Comparison of ENCODE assay signal across 8 mouse cellular contexts in the genomic region with DNA sequence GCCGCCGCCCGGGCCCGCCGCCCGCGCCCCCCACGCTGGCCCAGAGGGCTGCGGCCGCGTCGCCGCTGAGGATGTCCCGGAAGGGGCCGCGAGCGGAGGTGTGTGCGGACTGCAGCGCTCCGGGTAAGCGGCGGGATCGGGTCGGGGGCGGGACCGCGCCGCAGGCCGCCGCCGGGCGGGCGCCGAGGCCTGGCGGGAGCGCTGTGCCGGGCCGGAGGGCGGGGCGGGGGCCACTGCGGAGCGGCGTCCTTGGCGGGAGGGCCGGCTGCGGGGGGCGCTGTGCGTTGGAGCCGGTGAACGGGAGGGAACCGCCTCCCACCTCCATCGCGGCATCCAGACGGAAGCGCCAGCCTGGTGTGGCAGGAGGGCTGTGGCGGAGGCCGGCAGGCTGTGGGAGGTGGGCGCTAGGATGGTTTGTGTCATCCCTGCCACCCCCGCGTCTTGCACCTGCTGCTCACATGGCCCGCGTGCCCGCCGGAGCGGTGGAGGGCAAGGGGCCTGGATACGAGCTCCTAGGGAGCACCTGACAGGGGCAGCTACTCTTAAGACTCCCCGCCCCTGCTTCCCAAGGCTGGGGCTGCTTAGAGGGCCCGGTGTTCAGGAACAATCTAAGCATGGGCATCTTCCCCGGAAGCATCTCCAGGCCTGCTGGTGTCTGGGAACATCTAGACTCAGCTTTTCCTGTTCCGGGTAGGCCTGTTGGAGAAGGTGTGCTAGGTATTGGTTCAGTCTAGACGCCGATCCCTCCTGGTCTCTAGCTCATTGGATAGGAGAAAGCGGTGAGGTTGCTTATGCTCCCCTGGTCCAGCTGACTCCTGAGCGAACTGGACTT. TPM values are rescaled to one million over a fixed set of nuclear protein-coding genes. Genes with fewer than 3 reads are reported as not detected.
DNase-seq lines count a peak whose midpoint lies in the region; ATAC-seq and TF ChIP-seq lines count a peak whose summit lies in the region.

A gene (plus strand): TSS at position 51 of the 832 bp plus-strand sequence.

- peak; percentile 46 for TF ChIP-seq POLR2A in myocyte (IDR thresholded peaks at IDR 0.05; ENCODE audit: insufficient read length, low read depth)

- peak within 1 kb of the TSS; percentile 97 for H3K4me2 ChIP-seq in intestine, embryonic 15.5 days (replicated peaks)
- H3K4me2 ChIP-seq in myocyte (ENCODE audit: low read depth): peak within 1 kb of the TSS; percentile 100

- no peaks in the 10 kb centered on the region for H3K27me3 ChIP-seq in intestine, embryonic 15.5 days (replicated peaks)
- no peaks in the 10 kb centered on the region for H3K27me3 ChIP-seq in myocyte (ENCODE audit: control insufficient read depth, insufficient read depth, insufficient read length)

- peaks cover 69% of the 10 kb centered on the region for H3K4me1 ChIP-seq in intestine, embryonic 15.5 days (replicated peaks)

- H3ac ChIP-seq in myocyte (ENCODE audit: control insufficient read depth, insufficient read length): peak within 1 kb of the TSS; percentile 82

- H3K9me3 ChIP-seq in intestine, embryonic 15.5 days: no peaks in the 10 kb centered on the region

- DNase-seq in urinary bladder, adult 2 months (ENCODE audit: low spot score): no peak
- no peak for DNase-seq in urinary bladder, postnatal 10 days (ENCODE audit: low spot score)
- peak; percentile 54 to 65 for DNase-seq in cerebellum, postnatal 36 days
- no peak for DNase-seq in gastrocnemius, postnatal 36 days
- DNase-seq in liver: peak; percentile 66
- DNase-seq in thymus, postnatal 0 days (ENCODE audit: low spot score): peak; percentile 48

- H3K4me3 ChIP-seq in intestine, embryonic 15.5 days (replicated peaks): peak within 1 kb of the TSS; percentile 96
- H3K4me3 ChIP-seq in myocyte: peak within 1 kb of the TSS; percentile 57

- intact Hi-C loops in gastrocnemius, postnatal 36 days (cut with DNase I): loop anchor here (5.0 kb wide), 1 partner anchor 134 kb away; no protein-coding TSS in a partner anchor

- WGBS in intestine, embryonic 15.5 days: under 1% methylated on average over 50 of the region's 74 CpGs

- peaks cover 57% of the 10 kb centered on the region for H3K79me2 ChIP-seq in myocyte (ENCODE audit: control insufficient read depth, insufficient read depth)

- H3K27ac ChIP-seq in intestine, embryonic 15.5 days: peak within 1 kb of the TSS; percentile 90

- H3K9ac ChIP-seq in intestine, embryonic 15.5 days: peak within 1 kb of the TSS; percentile 90

- H3K36me3 ChIP-seq in intestine, embryonic 15.5 days: no peaks in the 10 kb centered on the region
- H3K36me3 ChIP-seq in myocyte (ENCODE audit: control insufficient read depth, insufficient read depth): no peaks in the 10 kb centered on the region

- ATAC-seq in intestine, embryonic 15.5 days: peak; percentile 7

TF ChIP-seq in myocyte, 11 proteins besides CTCF, POLR2A, EP300 and RAD21:
- TF ChIP-seq TCF12 (IDR thresholded peaks at IDR 0.05; ENCODE audit: insufficient read depth, poor library complexity, severe bottlenecking): no peak
- TF ChIP-seq SRF (IDR thresholded peaks at IDR 0.05; ENCODE audit: control insufficient read depth, insufficient read length, low read depth): no peak
- peak in 2 of 3 experiments; percentile 49 to 71 for TF ChIP-seq MYOG (IDR thresholded peaks at IDR 0.05; ENCODE audit: control insufficient read depth in 1 of 3, insufficient read depth in 1 of 3, insufficient read length in 2 of 3, low read depth in 2 of 3)
- TF ChIP-seq MYOD1 (IDR thresholded peaks at IDR 0.05; ENCODE audit: control insufficient read depth in 1 of 3, insufficient read length in 2 of 3, low read depth in 2 of 3): peak in 2 of 3 experiments; percentile 40 to 84
- TF ChIP-seq POLR2AphosphoS2 (IDR thresholded peaks at IDR 0.05; ENCODE audit: insufficient read length, low read depth): peak; percentile 25
TF ChIP-seq in myocyte: peak in this region for 3.

RNA-seq across cellular contexts. Expression of the gene that starts here (rescaled TPM):
- polyA plus RNA-seq in urinary bladder, adult 2 months (2012; rRNA removed): 24.7 and 37.0 TPM in 2 replicates
- 10 to 100 TPM; 23.9 to 25.5 TPM for total RNA-seq in gastrocnemius, postnatal 36 days (2021)
- 10.7 and 11.8 TPM in 2 replicates for polyA plus RNA-seq in intestine, embryonic 15.5 days (2015; fragmentation: Nextera tagmentation; extraction: Ambion mirVana)
- polyA plus RNA-seq in myocyte (2012; fragmentation: generic; extraction: Trizol): 53.9 TPM
- polyA plus RNA-seq in thymus, postnatal 0 days (2015; fragmentation: Nextera tagmentation; extraction: Ambion mirVana): 5.8 and 6.7 TPM in 2 replicates

Comparison
In these comparisons a context has a peak if more than half of its experiments do, and no peak if none do; other contexts are left out.
1. DNase-seq: peak in cerebellum, postnatal 36 days (2 of 2), liver (single experiment) and thymus, postnatal 0 days (single experiment); none in urinary bladder, adult 2 months (single experiment), urinary bladder, postnatal 10 days (single experiment) and gastrocnemius, postnatal 36 days (0 of 2).